Mouse (Mus musculus) layer of hippocampus, adult 11-12 months (tissue): ENCODE measurements around the gene Tmem150c.
A peak's percentile ranks its signal among the peaks of the same experiment; 100 is the strongest.

Source experiments
- DNase-seq: peaks from one replicate; pipeline ENCODE4 v3.0.0; 2022; ENCODE audit warnings: low spot score

Tmem150c gene

GRCm38 (mm10) chr5:100096955-100097354 lies 62.7 kb downstream of the Tmem150c start:
- no peak for DNase-seq

- DNase-seq: no peak
Observed at GRCm38 (mm10) chr5:100091602-100092001, 68.0 kb downstream of the Tmem150c start.

- DNase-seq: no peak
Observed at GRCm38 (mm10) chr5:100091263-100091594, 68.4 kb downstream of the Tmem150c start.

DNA sequence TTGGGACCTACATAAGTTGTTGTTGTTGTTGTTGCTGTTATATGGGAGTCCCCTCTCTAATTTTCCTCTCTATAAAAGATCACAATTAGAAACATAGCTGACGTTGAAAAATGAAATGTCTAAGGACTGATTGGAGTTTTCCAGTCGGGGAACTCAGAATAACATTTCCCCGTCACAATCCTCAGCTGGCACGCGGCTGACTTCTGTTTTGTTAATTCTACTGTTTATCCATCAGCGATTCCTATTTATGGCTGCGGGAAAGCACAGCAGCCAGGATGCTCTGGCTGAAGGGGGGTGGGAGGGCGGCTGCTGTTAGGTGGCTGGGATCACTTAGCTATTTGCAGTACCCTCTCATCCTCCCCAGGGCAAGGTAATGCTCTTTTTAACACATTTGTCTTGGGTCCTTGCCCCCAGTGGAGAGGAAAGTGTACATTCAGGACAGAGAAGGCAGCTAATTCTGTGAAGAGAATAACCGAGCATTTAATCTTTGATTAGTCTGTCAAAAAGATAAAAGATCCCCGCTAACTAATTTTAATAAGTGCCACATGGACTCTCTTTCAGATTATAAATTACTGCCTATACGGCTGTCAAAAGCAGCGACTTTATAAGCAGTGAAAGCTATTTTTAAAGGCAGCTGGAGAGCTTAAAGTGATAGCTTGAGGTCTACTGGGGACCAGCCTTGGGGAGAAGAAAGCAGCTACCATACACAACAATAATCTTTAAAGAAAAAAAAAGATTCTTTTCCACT lies 68.9 kb downstream of the Tmem150c start:
- DNase-seq: no peak

DNA sequence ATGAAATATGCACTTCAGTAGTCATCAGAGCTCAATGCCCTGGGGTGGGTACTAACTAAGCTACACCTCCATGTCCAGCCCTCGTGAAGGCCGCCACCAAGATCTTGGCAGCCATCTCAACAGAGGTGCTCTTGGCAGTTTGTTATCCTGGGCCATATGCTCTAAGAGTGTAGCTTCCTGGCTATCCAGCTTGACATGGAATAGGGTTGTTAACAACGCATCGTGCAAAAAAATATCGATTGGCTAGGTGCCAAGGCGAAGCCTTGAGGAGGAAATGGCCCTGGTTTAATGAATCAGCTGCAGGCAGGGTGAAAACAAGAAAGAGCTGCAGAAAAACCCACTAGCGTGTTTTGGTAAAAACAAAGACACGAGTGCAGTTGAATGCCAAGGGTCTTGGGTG lies 74.5 kb downstream of the Tmem150c start:
- no peak for DNase-seq

DNA sequence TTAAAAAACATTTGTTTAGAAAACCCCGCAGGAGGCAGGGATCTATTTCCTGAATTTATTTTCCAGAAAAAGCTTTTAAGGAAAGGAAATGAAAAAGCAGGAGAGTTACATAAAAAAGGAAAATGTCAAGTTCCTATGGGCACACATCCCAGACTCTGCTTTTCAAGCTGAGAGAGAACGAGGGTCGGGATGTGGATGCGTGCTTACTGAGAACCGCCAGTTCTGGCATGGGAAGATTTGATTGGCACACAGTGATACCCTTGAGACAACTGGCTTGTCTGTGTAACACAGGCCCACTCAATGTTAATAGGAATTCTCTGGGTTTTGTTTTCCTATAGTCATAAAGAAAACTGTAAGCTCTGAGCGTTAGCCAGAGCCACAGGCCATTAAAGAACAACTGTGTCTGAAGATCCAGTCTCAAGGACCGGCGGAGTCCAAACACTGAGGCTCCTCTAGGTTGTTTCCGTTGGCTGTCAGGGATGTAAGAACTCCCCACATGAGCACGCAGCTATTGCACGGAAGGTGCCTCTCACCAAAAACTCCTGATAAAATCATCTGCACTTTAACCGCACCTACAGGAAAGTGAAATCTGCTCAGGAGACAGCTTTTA lies 75.5 kb downstream of the Tmem150c start:
- no peak for DNase-seq

GRCm38 (mm10) chr5:100082006-100082405 lies 77.6 kb downstream of the Tmem150c start:
- no peak for DNase-seq

DNA sequence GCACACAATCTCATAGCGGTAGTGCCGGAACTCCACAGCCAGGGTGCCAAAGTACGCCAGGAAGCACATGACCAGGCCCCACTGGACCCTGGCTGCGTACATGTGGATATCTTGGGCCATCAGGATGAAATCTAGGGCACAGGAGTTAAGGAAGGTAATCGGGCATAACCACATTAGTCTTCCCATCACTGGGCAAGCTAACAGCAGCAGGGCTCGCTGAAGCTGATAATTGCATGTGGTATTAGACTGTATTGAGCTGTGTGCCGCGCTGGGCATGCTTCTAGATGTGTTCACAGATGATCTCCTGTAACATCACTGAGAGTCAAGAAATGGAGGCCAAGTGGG lies 79.7 kb downstream of the Tmem150c start:
- DNase-seq: no peak

DNA sequence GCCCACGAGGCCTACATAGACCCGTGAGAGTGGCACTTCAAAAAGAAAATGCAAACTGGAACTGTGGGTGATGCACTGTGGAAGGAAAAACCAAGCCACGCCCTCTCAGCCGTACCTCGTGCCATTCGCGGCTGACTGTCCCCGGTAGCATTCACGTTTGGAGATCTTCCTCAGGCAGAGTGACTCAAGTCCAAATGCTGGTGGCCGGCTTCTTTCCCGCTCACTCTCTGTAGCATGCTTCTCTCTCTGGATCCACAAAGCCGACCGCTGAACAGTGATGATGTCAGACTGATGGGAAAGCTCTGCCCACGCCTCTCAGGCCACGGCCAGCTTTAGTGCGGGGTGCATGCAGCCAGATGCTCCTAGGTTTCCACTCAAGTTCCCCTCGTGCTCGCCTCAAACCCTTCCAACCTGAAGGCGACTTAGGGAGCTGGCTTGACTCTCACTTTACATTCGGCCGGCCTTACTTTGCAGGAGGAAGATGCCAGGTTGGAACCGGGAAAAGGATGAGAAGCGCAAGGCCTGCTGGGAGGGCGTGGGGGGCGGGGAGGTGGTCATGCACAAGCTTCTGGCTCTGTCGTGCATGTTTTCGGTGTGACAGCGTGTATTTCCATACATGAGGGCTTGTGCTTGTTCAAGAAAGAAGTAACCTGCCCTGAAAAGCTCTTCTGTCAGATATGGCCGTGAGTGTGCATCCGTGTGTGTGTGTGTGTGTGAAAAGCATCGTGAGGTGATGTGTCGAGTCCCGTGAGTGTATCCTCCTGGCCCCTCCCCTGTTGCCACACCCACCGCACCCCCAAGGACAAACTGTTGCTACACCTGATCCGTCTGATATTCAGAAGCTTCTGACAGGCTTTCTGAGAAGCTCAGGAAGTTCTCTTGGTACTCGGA lies 80.3 kb downstream of the Tmem150c start:
- DNase-seq: no peak

GRCm38 (mm10) chr5:100074571-100074970 lies 85.0 kb downstream of the Tmem150c start:
- DNase-seq: peak; percentile 64

DNA sequence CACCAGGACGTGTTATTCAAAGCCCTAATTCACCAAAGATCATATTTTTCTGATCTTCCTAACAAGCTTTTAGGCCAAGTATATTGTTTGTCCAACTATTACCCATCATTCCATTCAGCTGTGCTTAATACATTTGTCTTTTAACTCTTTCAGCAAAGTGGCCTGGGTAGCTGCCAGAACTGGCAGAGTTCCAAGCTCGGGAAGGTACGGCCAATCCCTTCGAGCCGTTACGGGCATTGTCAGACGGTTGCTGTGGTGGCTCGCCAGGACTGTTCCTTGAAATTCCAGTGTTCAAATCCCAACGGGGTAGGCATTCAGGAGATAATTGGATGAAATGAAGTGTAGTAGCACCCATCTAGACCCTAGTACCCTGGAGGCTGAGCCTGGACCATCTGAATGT lies 87.1 kb downstream of the Tmem150c start:
- no peak for DNase-seq

GRCm38 (mm10) chr5:100071541-100071940 lies 88.1 kb downstream of the Tmem150c start:
- no peak for DNase-seq

GRCm38 (mm10) chr5:100070255-100070654 lies 89.4 kb downstream of the Tmem150c start:
- DNase-seq: peak; percentile 90

- no peak for DNase-seq
Observed at GRCm38 (mm10) chr5:100069526-100069925, 90.1 kb downstream of the Tmem150c start.

- DNase-seq: no peak
Observed at GRCm38 (mm10) chr5:100067579-100067978, 92.0 kb downstream of the Tmem150c start.

- no peak for DNase-seq
Observed at GRCm38 (mm10) chr5:100060876-100061275, 98.7 kb downstream of the Tmem150c start.

DNA sequence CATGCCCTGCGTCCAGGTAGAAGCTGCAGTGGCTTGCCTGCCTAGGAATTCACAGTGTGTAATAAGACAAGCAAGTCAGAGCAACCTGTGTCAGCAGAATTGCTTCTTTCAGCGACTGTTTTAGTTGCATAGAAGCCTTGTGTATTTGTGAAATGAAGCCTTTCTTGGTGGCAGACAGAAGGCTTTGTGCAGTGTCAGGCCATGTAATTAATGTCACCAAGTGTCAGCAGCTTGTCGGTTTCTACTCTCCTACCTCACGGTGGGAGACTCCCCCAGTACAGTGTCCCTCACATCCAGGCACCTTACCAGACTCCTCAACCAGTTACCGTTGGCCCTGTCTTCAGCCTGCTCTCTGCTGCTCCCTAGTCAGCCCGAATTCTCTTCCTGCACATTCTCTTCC lies 100.3 kb downstream of the Tmem150c start:
- no peak for DNase-seq

- no peak for DNase-seq
Observed at GRCm38 (mm10) chr5:100058729-100059128, 100.9 kb downstream of the Tmem150c start.

DNA sequence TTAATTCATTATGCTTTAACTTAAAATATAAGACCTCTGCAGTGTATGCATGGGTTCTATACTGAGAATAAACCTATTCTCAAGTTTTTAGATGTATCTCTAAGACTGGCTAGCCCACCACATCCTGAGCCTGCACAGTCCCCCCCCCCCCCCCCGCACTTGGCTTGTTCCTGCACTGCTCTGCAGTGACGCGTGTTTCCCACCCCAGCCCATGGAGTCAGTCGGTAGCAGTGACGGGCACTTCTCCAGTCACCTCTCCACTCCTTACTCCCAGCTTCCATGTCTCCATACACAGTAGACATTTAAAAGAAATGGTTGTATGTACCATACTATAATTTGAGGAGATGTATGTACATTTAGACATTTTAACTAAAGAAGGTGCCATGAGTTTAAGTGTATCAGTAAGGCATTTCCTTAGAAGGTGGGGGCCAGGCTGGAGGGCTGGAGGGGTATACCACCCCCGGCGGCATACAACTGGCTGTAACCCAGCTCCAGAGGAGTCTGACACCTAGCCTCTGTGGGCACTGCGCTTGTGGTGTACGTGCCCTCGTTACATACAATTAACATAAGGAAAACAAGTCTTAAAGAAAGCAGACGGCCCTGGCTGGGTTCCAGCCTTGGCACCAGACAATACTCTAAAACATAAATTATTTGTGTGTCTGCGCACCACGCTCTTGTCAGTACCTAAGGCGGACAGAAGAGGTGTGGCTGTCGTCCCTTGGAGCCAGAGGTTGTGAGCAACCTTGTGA lies 102.0 kb downstream of the Tmem150c start:
- DNase-seq: no peak

DNA sequence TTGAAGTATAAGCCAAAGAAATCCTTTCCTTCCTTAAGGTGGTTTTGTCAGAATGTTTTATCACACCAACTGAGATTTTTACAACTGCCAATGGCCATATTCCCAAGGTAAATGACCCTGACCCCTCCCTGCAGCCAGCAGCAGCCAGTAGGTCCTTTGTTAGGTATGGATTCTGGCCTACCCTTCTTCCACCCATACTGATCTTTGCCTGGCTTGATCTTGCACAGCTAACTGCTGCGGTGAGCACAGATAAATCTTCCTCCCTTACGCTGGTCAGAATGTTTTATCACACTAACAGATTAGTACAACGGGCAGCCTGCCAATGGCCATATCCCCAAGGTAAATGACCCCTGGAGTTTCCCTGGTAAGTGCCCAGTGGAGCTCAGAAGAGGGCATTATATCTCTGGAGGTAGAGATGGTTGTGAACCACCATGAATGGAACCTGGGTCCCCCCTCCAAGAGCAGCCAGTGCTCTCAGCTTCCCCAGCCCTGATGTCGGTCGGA lies 103.7 kb downstream of the Tmem150c start:
- DNase-seq: no peak

GRCm38 (mm10) chr5:100054807-100055547 lies 104.6 kb downstream of the Tmem150c start:
- no peak for DNase-seq
